Mouse (Mus musculus) left cerebral cortex, postnatal 10 days (tissue): ENCODE data around the gene Kif19a. TPM values are rescaled to one million over a fixed set of nuclear protein-coding genes. Genes with fewer than 3 reads are reported as not detected.

Source experiments
- DNase-seq, 2 experiments: peaks; one replicate each; pipeline ENCODE4 v3.0.0; 2021 to 2022; ENCODE audit warnings: low spot score in 2 of 2, mixed read lengths in 1 of 2; ENCODE audit errors: extremely low spot score in 1 of 2
- intact Hi-C: fragments of 180-260 bp; cut with DNase I; formaldehyde crosslinking; loops from one replicate; pipeline ENCODE4 v1.15.1; 2025
- total RNA-seq, 2 experiments: library from RNA; stranded (reverse); gene quantifications; 2 replicates each; pipeline ENCODE4 v1.2.3; 2021

Kif19a gene
- total RNA-seq, 2 experiments from 2014 or later = 4.0 to 8.7 TPM

- intact Hi-C loops = no loop called here
- no peak for DNase-seq
Measured at GRCm38 (mm10) chr11:114797176-114797575, 32.0 kb downstream of the Kif19a start.

- no peak for DNase-seq
- intact Hi-C loops = no loop called here
Measured at GRCm38 (mm10) chr11:114797981-114798380, 32.8 kb downstream of the Kif19a start.

GRCm38 (mm10) chr11:114798624-114799023, 33.4 kb downstream of the Kif19a start, which contains the start of gene Gpr142:
Gene Gpr142 (plus strand): TSS chr11:114798924.
- intact Hi-C loops = no loop called here
- no peak for DNase-seq

DNA sequence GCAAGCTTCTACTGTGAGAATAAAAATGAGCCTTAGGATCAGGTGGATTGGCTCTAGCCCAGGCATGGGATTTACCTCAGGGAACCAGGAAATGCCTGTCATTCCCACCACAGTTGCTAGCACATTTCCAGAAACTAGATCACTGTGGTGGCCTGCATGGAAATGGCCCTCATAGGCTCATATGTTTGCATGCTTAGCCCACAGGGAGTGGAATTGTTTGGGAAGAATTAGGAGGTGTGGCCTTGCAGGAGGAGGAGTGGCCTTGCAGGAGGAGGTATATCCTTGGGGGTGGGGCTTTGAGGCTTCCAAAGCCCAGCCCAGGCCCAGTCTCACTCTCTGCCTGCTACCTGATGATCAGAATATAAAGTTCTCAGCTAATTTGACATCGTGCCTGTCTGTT, 36.7 kb downstream of the Kif19a start:
- intact Hi-C loops = no loop called here

GRCm38 (mm10) chr11:114802540-114803267, 37.5 kb downstream of the Kif19a start:
- intact Hi-C loops = no loop called here
- no peak for DNase-seq

More for the DNA sequence above, 36.7 kb downstream of the Kif19a start:
- no peak for DNase-seq

- DNase-seq = no peak
- intact Hi-C loops = no loop called here
Measured at GRCm38 (mm10) chr11:114803990-114804389, 38.8 kb downstream of the Kif19a start.

GRCm38 (mm10) chr11:114807025-114807424, 41.8 kb downstream of the Kif19a start:
- intact Hi-C loops = no loop called here
- no peak for DNase-seq

GRCm38 (mm10) chr11:114807686-114808427, 42.7 kb downstream of the Kif19a start:
- DNase-seq = no peak
- intact Hi-C loops = no loop called here

GRCm38 (mm10) chr11:114809371-114809770, 44.2 kb downstream of the Kif19a start:
- intact Hi-C loops = no loop called here
- no peak for DNase-seq

DNA sequence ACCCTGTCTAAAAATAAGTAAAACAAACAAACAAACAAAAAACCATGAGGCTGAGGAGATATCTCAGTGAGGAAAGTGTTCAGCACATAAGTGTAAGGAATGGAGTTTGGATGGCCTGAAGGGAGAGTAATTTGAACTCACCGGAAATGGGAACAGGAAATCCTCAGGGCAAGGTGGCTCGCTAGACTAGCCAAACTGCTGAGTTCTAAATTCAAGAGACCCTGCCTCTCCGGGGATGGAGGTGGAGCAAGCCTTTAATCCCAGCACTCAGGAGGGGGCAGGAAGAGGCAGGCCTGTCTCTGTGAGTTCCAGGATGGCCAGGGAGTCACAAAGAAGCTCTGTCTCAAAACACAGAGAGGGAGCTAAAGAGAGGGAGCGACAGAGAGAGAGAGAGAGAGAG, 45.2 kb downstream of the Kif19a start:
- DNase-seq = no peak
- intact Hi-C loops = no loop called here

- peak; percentile 78 to 93 for DNase-seq
- intact Hi-C loops = loop anchor here (1.0 to 2.0 kb wide), 2 partner anchors 66 to 100 kb away; no protein-coding TSS in a partner anchor
Measured at GRCm38 (mm10) chr11:114812731-114813240, 47.6 kb downstream of the Kif19a start.

DNA sequence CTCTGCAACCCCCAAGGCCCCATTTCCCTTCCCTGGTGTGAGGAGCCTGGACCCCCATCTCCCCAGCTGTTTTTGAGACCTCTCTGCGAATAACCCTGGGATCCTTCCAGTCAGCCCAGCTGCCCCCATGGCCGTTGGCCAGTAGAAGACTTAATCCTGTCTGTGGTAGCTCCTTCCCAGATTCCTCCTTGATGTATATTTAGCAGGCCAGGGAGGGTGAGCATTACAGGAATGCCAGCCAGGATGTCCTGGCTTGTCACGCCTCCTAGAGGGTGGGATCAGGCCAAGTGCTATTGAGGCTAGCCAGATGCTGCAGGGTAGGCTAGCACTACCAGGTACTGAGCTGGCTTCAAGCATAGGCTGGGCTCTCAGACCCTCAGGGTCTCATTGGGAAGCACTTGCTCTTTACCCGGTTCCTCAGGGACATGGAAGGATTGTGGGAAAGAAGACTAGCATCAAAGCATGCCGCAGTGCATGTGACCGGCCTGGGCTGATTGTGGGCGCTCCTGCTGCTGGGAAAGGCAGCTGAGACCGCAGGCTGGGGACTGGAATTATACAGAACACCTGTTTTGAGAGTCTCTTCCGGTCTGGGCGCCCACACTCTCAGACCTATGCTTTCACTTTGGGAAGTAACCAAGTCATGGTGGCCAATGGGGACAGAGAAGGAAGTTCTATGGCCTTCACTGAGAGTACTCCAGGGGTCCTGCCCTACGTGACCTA, 49.8 kb downstream of the Kif19a start:
- no peak for DNase-seq
- intact Hi-C loops = no loop called here

- intact Hi-C loops = no loop called here
- DNase-seq = no peak
Measured at GRCm38 (mm10) chr11:114816934-114817333, 51.7 kb downstream of the Kif19a start.

DNA sequence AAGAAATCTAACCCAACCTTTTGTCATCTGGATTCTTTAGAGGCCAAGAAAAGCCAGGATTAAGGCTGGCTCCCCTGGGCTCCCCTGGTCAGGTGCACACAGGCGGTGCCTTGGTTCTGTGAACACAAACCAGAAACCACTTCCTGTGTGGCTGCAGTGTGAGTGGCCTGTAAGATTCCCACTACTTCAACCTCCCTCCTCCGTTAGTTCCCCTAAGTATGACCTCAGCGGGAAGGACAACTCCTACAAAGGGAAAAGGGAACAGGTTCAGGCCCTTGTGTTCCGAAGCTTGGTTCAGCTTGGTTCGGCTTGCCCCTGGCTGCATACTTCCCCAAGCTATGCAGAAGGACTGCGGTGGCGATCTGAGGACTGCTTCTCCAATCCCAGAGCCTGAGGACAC, 53.0 kb downstream of the Kif19a start:
- intact Hi-C loops = no loop called here
- no peak for DNase-seq

DNA sequence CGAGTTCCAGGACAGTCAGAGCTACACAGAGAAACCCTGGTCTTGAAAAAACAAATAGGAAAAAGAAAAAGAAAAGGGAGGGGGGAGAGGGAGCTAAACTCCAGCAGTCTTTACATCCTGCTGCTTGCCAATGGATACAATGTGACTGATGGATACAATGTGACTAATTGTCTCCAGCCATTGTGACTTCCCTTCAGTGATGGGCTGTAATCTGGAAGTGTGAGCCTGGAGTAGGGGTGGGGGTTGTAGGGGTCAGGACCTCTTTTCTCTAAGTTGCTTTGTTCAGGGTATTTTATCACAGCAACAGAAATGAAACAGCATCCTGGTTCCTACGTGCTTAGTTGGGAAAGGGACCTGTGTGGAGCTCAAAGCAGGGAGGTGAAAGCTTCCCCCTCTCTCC, 53.9 kb downstream of the Kif19a start:
- DNase-seq = no peak

DNA sequence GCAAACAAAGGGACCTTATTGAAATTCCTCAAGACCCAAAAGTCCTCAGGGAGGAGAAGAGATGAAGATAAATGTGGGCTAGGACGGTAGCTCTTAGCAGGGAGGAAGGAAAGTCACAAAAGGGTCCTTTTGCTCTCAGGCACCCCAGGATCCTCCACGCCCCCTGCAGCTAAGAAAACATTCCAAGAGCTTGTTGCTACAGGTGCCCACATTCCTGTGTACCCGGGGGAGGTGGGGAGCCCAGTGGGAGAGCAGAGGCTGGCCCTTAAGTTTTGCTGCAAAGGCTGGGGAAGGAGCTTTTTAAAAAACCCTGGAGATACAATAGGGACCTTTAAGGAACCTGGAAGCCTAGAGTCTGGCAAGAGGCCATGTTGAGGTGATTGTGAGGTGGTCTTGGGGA, 55.3 kb downstream of the Kif19a start:
- intact Hi-C loops = no loop called here
- DNase-seq = peak in 1 of 2 experiments; percentile 49

More for the DNA sequence above, 53.9 kb downstream of the Kif19a start:
- intact Hi-C loops = no loop called here

GRCm38 (mm10) chr11:114821325-114821724, 56.1 kb downstream of the Kif19a start:
- intact Hi-C loops = no loop called here
- DNase-seq = no peak

- intact Hi-C loops = no loop called here
- peak; percentile 86 for DNase-seq
Measured at GRCm38 (mm10) chr11:114822727-114823126, 57.5 kb downstream of the Kif19a start.

GRCm38 (mm10) chr11:114823199-114823725, 58.1 kb downstream of the Kif19a start:
- intact Hi-C loops = no loop called here
- no peak for DNase-seq
